Mouse (Mus musculus): ENCODE results near the gene Asic2.

Gene Asic2

GRCm38 (mm10) chr11:80917688-80918087, 1050.6 kb downstream of the Asic2 start:
- DNase-seq (ENCODE audit: low spot score in 2 of 2), result no peak

GRCm38 (mm10) chr11:80913408-80914024, 1054.7 kb downstream of the Asic2 start:
- no peak for DNase-seq (ENCODE audit: low spot score in 2 of 2)

- DNase-seq (ENCODE audit: low spot score in 2 of 2), result no peak
Measured at GRCm38 (mm10) chr11:80912721-80913120, 1055.5 kb downstream of the Asic2 start.

DNA sequence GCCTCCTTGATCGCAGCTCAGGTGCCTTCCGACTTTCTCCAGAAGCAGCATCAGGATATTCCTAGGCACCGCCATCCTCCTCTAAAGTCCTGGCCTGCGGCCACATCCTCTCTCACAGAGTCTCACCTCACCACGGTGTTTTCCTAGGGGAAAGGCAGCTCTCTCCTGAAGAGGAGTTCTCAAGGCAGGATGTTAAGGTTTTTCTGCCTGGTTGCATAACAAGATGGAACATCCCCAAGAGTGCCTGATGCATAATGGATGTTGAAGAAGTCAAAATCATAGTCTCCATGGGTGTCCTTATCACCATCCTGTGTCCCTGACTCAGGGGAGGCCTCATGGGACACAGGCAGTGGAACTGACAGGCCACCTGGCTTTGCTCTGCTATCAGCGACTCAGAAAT, 1060.4 kb downstream of the Asic2 start:
- no peak for DNase-seq (ENCODE audit: low spot score in 2 of 2)

GRCm38 (mm10) chr11:80906456-80906855, 1061.8 kb downstream of the Asic2 start:
- peak; percentile 32 to 33 for DNase-seq (ENCODE audit: low spot score in 2 of 2)

DNA sequence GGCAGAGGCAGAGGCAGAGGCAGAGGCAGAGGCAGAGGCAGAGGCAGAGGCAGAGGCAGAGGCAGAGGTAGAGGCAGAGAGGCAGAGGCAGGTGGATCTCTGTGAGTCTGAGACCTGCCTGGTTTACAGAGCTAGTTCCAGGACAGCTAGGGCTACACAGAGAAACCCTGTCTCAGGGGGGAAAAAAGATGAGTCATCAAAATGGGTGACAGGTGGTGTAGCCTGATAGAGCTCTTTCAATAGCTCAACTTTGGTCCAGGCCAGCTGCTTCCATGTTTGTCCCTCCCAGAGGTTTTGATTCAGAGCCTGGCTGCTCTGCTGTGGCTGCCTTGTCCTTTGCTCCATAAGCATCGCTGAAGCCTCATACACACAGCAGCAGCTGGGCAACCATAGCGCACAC, 1063.7 kb downstream of the Asic2 start:
- no peak for DNase-seq (ENCODE audit: low spot score in 2 of 2)

GRCm38 (mm10) chr11:80903426-80903825, 1064.8 kb downstream of the Asic2 start:
- DNase-seq (ENCODE audit: low spot score in 2 of 2), result no peak

GRCm38 (mm10) chr11:80902664-80903063, 1065.6 kb downstream of the Asic2 start:
- DNase-seq (ENCODE audit: low spot score in 2 of 2), result no peak

DNA sequence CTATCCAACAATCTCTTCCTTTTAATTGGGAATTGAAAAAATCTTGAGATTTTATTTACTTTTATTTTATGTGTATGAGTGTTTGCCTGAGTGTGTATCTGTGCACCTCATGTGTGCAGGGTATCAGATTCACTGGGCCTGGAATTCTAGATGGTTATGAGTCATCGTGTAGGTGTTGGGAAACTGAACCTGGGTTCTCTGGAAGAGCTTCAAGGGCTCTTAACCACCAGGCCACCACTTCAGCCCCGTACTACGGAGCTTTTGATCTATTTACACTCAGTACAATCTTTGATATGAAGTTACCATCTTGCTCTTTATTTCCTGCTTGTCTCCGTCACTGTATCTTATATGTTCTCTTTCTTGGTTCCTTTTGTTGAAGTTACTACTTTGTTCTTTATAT, 1067.7 kb downstream of the Asic2 start:
- no peak for DNase-seq (ENCODE audit: low spot score in 2 of 2)

- DNase-seq (ENCODE audit: low spot score in 2 of 2), result no peak
Measured at GRCm38 (mm10) chr11:80895853-80896252, 1072.4 kb downstream of the Asic2 start.

- no peak for DNase-seq (ENCODE audit: low spot score in 2 of 2)
Measured at GRCm38 (mm10) chr11:80889336-80890063, 1078.8 kb downstream of the Asic2 start.

DNA sequence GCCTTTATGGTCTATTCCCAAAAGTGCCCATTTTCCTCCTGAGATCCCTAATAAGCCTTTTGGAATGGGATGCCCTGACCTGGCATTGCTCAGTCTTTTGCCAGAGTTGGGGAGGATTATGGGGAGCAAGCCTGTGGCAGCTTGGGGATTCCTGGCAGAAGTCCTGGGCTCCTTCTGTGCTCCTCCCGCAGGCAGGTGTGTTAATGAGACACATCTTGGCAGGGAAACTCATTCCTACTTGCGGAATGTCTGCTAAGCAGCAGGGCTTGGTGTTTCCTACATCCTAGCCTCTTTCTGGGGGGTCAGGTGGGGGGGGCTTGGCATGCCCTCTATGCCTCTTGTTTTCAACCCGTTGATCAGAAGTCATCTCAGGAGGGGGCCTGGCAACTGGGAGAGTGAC, 1081.2 kb downstream of the Asic2 start:
- no peak for DNase-seq (ENCODE audit: low spot score in 2 of 2)

GRCm38 (mm10) chr11:80886365-80886764, 1081.9 kb downstream of the Asic2 start:
- DNase-seq (ENCODE audit: low spot score in 2 of 2), result no peak

DNA sequence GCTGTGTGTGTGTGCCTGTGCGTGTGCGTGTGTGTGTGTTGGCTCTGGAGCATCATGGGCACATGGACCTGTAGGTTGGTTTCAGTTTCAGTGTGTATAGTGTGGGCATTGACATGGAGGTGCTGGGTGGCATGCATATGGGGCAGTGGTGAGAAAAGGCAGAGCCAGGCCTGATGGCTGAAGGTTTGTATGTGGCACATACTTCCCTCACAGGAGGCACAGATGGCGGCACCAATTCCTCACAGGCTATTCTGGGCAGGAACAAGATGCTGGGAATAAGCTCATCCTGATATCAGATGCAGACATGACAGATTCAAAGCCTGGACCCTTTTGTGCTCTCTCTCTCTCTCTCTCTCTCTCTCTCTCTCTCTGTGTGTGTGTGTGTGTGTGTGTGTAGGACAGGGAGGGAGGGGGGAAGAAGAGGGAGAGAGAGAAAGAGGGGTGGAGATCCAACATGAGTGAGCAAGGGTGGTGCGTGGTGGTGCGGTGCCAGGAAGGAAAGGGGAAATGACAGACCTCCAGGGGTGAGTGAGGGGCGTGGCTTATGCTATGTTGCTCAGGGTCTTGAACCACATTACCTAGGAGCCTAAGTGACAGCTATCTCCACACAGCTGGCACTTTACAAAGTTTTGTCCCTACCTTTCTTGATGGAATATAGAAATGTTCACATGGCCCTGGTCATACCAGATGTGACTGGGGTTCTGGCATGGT, 1083.6 kb downstream of the Asic2 start:
- DNase-seq (ENCODE audit: low spot score in 2 of 2), result no peak

DNA sequence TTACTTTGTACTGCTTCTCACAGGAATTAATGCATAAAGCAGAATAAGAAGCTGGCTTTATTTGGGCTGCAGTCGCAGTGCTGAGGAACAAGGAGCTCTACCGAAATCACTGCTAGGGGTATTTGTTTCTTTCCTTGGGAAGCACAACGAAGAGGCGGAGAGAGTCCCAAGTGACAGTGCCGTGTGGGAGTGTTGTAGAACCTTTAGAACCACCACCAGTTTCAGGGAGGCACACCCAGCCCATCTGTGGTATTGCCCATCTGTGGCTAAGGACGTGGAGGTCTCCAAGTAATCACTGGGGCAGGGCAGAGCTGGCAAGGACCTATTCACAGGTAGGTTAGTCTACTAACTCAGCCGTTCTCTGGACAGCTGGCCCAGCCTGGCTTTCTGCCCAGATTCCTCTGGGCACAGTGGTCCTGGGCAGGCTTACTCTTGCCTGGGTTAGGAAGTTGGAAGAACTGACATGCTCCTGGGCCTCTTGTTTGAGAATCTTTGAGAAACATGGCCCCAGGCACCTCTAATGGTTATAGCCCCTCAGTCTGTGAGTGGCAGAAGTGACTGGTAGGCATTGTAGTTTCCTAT, 1085.9 kb downstream of the Asic2 start:
- DNase-seq (ENCODE audit: low spot score in 2 of 2), result no peak

DNA sequence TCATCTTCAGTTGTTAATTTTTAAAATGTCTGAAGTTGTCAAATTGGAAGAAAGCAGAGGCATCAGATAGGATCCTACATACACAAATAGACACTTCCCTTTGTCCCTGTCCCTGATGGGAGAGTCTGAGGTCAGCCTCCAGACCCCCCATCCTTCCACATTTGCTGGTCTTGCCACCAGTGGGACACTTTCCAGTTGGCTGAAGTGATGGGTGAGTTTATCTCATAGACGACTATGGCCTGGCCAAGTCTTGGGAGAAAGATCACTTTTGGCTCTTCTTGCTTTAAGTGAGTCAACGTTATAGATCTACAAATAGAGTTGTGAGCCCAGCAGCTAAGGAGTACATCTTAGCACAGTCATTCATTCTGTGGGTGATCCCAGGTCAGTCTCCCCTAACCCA, 1090.2 kb downstream of the Asic2 start:
- no peak for DNase-seq (ENCODE audit: low spot score in 2 of 2)

- no peak for DNase-seq (ENCODE audit: low spot score in 2 of 2)
Measured at GRCm38 (mm10) chr11:80877131-80877651, 1091.1 kb downstream of the Asic2 start.

DNA sequence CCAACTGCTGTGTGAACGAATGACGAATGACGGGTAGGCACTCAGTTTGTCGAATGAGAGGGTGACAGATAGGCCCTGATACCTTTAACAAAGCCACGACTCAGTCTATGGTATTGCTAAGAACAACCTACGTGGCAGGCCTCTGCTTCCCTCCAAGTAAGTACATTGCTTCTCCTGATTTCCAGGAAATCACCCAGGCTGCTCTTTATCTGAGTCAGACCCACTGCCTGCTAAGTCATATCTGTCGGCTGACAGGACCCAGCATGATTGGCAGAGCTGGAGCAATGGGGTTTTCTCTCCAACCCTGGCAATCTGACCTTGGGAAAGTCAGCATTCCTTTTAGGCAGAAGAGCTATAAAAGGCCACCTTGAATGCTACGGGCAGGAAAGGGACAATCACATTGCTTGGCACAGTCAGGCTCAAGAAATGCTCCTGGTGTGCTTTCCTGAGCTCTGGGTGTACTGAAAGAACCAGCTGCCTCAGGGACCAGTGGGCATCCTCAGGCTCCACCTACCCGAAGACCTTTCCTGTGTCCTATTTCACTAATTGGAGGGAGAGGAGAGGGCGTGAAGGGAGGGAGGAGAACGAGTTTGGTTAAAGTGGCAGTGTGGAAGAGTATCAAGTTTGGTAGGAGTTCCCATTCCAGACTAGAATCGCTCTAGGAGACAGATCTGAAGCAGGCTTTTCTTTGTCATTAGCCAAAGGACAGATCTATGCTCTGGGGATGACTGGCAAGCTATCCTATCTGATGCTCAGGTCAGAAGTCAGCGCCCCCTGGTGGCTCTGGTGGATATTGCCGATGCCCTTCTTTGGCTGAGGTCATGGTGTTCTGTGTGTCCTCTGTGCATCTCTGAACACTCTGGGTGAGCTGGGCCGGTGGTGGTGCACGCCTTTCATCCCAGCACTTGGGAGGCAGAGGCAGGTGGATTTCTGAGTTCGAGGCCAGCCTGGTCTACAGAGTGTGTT, 1095.5 kb downstream of the Asic2 start:
- peak; percentile 19 to 34 for DNase-seq (ENCODE audit: low spot score in 2 of 2)

GRCm38 (mm10) chr11:80868039-80868438, 1100.2 kb downstream of the Asic2 start:
- DNase-seq (ENCODE audit: low spot score in 2 of 2), result no peak

DNA sequence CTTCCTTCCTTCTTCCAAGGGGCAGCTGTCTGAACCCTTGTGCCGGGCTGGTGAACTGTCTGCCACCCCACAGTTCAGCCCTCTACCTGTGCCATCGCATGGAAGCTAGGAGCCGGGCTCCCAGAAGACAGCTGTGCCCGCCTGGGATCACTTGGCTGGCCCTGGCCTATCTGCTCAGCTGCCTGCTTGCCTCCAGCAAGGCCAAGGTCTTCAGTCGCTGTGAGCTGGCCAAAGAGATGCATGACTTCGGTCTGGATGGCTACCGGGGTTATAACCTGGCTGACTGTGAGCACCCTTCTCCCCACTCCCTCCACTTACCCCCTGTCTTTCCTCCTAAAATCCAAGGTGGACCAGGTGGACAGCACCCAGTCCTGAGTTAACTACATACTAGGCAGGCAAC, 1105.3 kb downstream of the Asic2 start:
- DNase-seq (ENCODE audit: low spot score in 2 of 2), result no peak

- no peak for DNase-seq (ENCODE audit: low spot score in 2 of 2)
Measured at GRCm38 (mm10) chr11:80858065-80858464, 1110.2 kb downstream of the Asic2 start, which contains the start of gene Spaca3. Gene Spaca3, plus strand, starts transcription at chr11:80858365.
